Mouse (Mus musculus): ENCODE measurements around the gene Lypd5. TPM values are rescaled to one million over a fixed set of nuclear protein-coding genes. Genes with fewer than 3 reads are reported as not detected.
A peak's percentile ranks its signal among the peaks of the same experiment; 100 is the strongest.

Gene Lypd5
- total and polyA plus RNA-seq, 3 experiments: not detected

DNA sequence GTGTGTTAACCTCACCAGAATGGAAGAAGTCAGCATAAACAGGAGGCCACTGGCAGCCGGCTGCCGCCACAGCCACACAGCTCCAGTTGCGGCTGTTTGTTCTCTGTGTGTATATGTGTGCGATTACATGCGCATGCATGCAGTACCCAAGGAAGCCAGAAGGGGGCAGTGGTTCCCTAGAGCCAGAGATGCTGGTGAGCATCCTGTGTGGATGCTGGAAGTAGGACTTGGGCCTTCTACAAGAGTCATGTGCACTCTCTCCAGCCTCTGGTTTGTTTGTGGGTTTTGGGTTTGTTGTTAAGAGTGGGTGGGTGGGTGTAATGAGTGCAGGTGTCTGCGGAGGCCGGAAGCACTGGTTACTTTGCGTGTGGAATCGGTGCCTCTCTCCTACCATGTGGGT, 53.9 kb downstream of the Lypd5 start:
- H3K4me2 ChIP-seq (ENCODE audit: insufficient read depth, low read depth, poor library complexity, severe bottlenecking): no peak overlapping the region
- in situ Hi-C loops (cut with MboI; ENCODE audit: low pct_ligation_motif_present, low pct_unique_long_range_greater_than_20kb, low sequenced_read_pairs) (loop anchor here (5.0 kb wide), 1 partner anchor 36 kb away; no protein-coding TSS in a partner anchor), dilution Hi-C loops (cut with MboI; ENCODE audit: extremely low pct_ligation_motif_present, extremely low pct_unique_long_range_greater_than_20kb, low sequenced_read_pairs) (no loop called here)
- H3K9me3 ChIP-seq (replicated peaks; ENCODE audit: low read length): peaks cover 6% of the 10 kb centered on the region
- H3K79me2 ChIP-seq (replicated peaks; ENCODE audit: control insufficient read depth, extremely low read depth, insufficient read depth, poor library complexity, severe bottlenecking): 0 out of 2 replicates have a peak, but pooled peaks cover 5% of the 10 kb centered on the region
- H3K4me1 ChIP-seq (ENCODE audit: control insufficient read depth in 1 of 2, insufficient read depth in 2 of 2): peaks cover 0 to 17% of the 10 kb centered on the region in 2 experiments; a peak in 2 of 4 replicates
- DNase-seq (ENCODE audit: extremely low read depth): no peak
- H3K27me3 ChIP-seq (replicated peaks): no peaks in the 10 kb centered on the region
- TF ChIP-seq CTCF (conservative IDR thresholded peaks at IDR 0.05 in 1 of 2, IDR thresholded peaks at IDR 0.05 in 1 of 2; ENCODE audit: low read depth in 2 of 2, low read length in 2 of 2) (peak; percentile 9 to 40; a peak in 2 of 4 replicates), TBP (conservative IDR thresholded peaks at IDR 0.05; ENCODE audit: low read depth, low read length) (no peak), ZMIZ1 (IDR thresholded peaks at IDR 0.05; ENCODE audit: low read depth, low read length) (no peak)
- H3K36me3 ChIP-seq (replicated peaks in 1 of 2; ENCODE audit: control insufficient read depth in 1 of 2, insufficient read depth in 1 of 2, low read length in 1 of 2): peaks cover 31 to 69% of the 10 kb centered on the region in 2 experiments
- H3K27ac ChIP-seq (ENCODE audit: insufficient read depth, low read depth): no peak overlapping the region
- no peak overlapping the region for H3K4me3 ChIP-seq (replicated peaks in 1 of 3; ENCODE audit: low read depth in 2 of 3, low read length in 2 of 3, poor library complexity in 1 of 3)
- H3K9ac ChIP-seq (ENCODE audit: insufficient read depth, low read depth): no peak overlapping the region

Other genes starting within 250 kb of the Lypd5 start
Only the 20 nearest of the 22 such genes appear.
- gene Zfp112, start 236.9 kb upstream of the Lypd5 start, total RNA-seq (2012; rRNA removed): 0.29 and 0.42 TPM in 2 replicates
- 0.46 and 0.55 TPM in 2 replicates for gene Zfp112, start 236.9 kb upstream of the Lypd5 start, total RNA-seq (2014; rRNA removed)
- 0.40 and 0.53 TPM in 2 replicates for gene Zfp112, start 236.9 kb upstream of the Lypd5 start, polyA plus RNA-seq (2012; ENCODE audit: insufficient read length, low read depth)
- gene Zfp235, start 215.0 kb upstream of the Lypd5 start, total RNA-seq (2012; rRNA removed): 6.7 and 7.3 TPM in 2 replicates
- gene Zfp235, start 215.0 kb upstream of the Lypd5 start, total RNA-seq (2014; rRNA removed): 5.6 and 5.9 TPM in 2 replicates
- 2.8 and 3.4 TPM in 2 replicates for gene Zfp235, start 215.0 kb upstream of the Lypd5 start, polyA plus RNA-seq (2012; ENCODE audit: insufficient read length, low read depth)
- not detected in 2 replicates for gene Zfp114, start 174.1 kb upstream of the Lypd5 start, total RNA-seq (2012; rRNA removed)
- gene Zfp114, start 174.1 kb upstream of the Lypd5 start, total RNA-seq (2014; rRNA removed): not detected in 2 replicates
- gene Zfp114, start 174.1 kb upstream of the Lypd5 start, polyA plus RNA-seq (2012; ENCODE audit: insufficient read length, low read depth): not detected in 2 replicates
- not detected in 2 replicates for gene Zfp111, start 137.8 kb upstream of the Lypd5 start, total RNA-seq (2012; rRNA removed)
- not detected in 2 replicates for gene Zfp111, start 137.8 kb upstream of the Lypd5 start, total RNA-seq (2014; rRNA removed)
- not detected in 2 replicates for gene Zfp111, start 137.8 kb upstream of the Lypd5 start, polyA plus RNA-seq (2012; ENCODE audit: insufficient read length, low read depth)
- gene Zfp109, start 111.6 kb upstream of the Lypd5 start, total RNA-seq (2012; rRNA removed): not detected in 2 replicates
- gene Zfp109, start 111.6 kb upstream of the Lypd5 start, total RNA-seq (2014; rRNA removed): not detected in 2 replicates
- not detected in 2 replicates for gene Zfp109, start 111.6 kb upstream of the Lypd5 start, polyA plus RNA-seq (2012; ENCODE audit: insufficient read length, low read depth)
- not detected in 2 replicates for gene Zfp108, start 94.4 kb upstream of the Lypd5 start, total RNA-seq (2012; rRNA removed)
- gene Zfp108, start 94.4 kb upstream of the Lypd5 start, total RNA-seq (2014; rRNA removed): not detected in 2 replicates
- not detected in 2 replicates for gene Zfp108, start 94.4 kb upstream of the Lypd5 start, polyA plus RNA-seq (2012; ENCODE audit: insufficient read length, low read depth)
- gene Zfp93, start 78.8 kb upstream of the Lypd5 start, total RNA-seq (2012; rRNA removed): 0.17 and 0.21 TPM in 2 replicates
- gene Zfp93, start 78.8 kb upstream of the Lypd5 start, total RNA-seq (2014; rRNA removed): 0.28 and 0.30 TPM in 2 replicates
- gene Zfp93, start 78.8 kb upstream of the Lypd5 start, polyA plus RNA-seq (2012; ENCODE audit: insufficient read length, low read depth): 0.11 and 0.15 TPM in 2 replicates
- 1.4 and 3.3 TPM in 2 replicates for gene Zfp61, start 48.0 kb upstream of the Lypd5 start, total RNA-seq (2012; rRNA removed)
- 3.2 and 3.8 TPM in 2 replicates for gene Zfp61, start 48.0 kb upstream of the Lypd5 start, total RNA-seq (2014; rRNA removed)
- 2.0 and 2.3 TPM in 2 replicates for gene Zfp61, start 48.0 kb upstream of the Lypd5 start, polyA plus RNA-seq (2012; ENCODE audit: insufficient read length, low read depth)
- 6.0 and 6.7 TPM in 2 replicates for gene Zfp94, start 32.5 kb upstream of the Lypd5 start, total RNA-seq (2012; rRNA removed)
- 4.5 and 5.8 TPM in 2 replicates for gene Zfp94, start 32.5 kb upstream of the Lypd5 start, total RNA-seq (2014; rRNA removed)
- 3.3 and 4.7 TPM in 2 replicates for gene Zfp94, start 32.5 kb upstream of the Lypd5 start, polyA plus RNA-seq (2012; ENCODE audit: insufficient read length, low read depth)
- gene Tescl, start 15.3 kb upstream of the Lypd5 start, total RNA-seq (2012; rRNA removed): not detected in 2 replicates
- gene Tescl, start 15.3 kb upstream of the Lypd5 start, total RNA-seq (2014; rRNA removed): not detected in 2 replicates
- gene Tescl, start 15.3 kb upstream of the Lypd5 start, polyA plus RNA-seq (2012; ENCODE audit: insufficient read length, low read depth): not detected in 2 replicates
- gene Kcnn4, start 21.1 kb downstream of the Lypd5 start, total RNA-seq (2012; rRNA removed): 7.6 and 10.5 TPM in 2 replicates
- gene Kcnn4, start 21.1 kb downstream of the Lypd5 start, total RNA-seq (2014; rRNA removed): 12.9 and 14.3 TPM in 2 replicates
- 8.2 and 10.6 TPM in 2 replicates for gene Kcnn4, start 21.1 kb downstream of the Lypd5 start, polyA plus RNA-seq (2012; ENCODE audit: insufficient read length, low read depth)
- 19.1 and 20.5 TPM in 2 replicates for gene Smg9, start 50.4 kb downstream of the Lypd5 start, total RNA-seq (2012; rRNA removed)
- gene Smg9, start 50.4 kb downstream of the Lypd5 start, total RNA-seq (2014; rRNA removed): 16.9 and 19.9 TPM in 2 replicates
- 24.6 and 26.8 TPM in 2 replicates for gene Smg9, start 50.4 kb downstream of the Lypd5 start, polyA plus RNA-seq (2012; ENCODE audit: insufficient read length, low read depth)
- not detected in 2 replicates for gene Irgc1, start 103.1 kb downstream of the Lypd5 start, total RNA-seq (2012; rRNA removed)
- not detected in 2 replicates for gene Irgc1, start 103.1 kb downstream of the Lypd5 start, total RNA-seq (2014; rRNA removed)
- not detected in 2 replicates for gene Irgc1, start 103.1 kb downstream of the Lypd5 start, polyA plus RNA-seq (2012; ENCODE audit: insufficient read length, low read depth)
- 0.13 and 0.29 TPM in 2 replicates for gene Plaur, start 113.3 kb downstream of the Lypd5 start, total RNA-seq (2012; rRNA removed)
- gene Plaur, start 113.3 kb downstream of the Lypd5 start, total RNA-seq (2014; rRNA removed): 0.69 and 0.72 TPM in 2 replicates
- 0.26 and 0.57 TPM in 2 replicates for gene Plaur, start 113.3 kb downstream of the Lypd5 start, polyA plus RNA-seq (2012; ENCODE audit: insufficient read length, low read depth)
- gene Cadm4, start 132.8 kb downstream of the Lypd5 start, total RNA-seq (2012; rRNA removed): 0.38 and 0.59 TPM in 2 replicates
- gene Cadm4, start 132.8 kb downstream of the Lypd5 start, total RNA-seq (2014; rRNA removed): 0.16 and 0.34 TPM in 2 replicates
- 0.36 and 0.56 TPM in 2 replicates for gene Cadm4, start 132.8 kb downstream of the Lypd5 start, polyA plus RNA-seq (2012; ENCODE audit: insufficient read length, low read depth)
- gene Zfp428, start 157.8 kb downstream of the Lypd5 start, total RNA-seq (2012; rRNA removed): 11.1 and 14.1 TPM in 2 replicates
- 16.0 and 20.4 TPM in 2 replicates for gene Zfp428, start 157.8 kb downstream of the Lypd5 start, total RNA-seq (2014; rRNA removed)
- gene Zfp428, start 157.8 kb downstream of the Lypd5 start, polyA plus RNA-seq (2012; ENCODE audit: insufficient read length, low read depth): 14.3 and 15.1 TPM in 2 replicates
- 0.08 and 0.17 TPM in 2 replicates for gene AC161166.1, start 163.3 kb downstream of the Lypd5 start, total RNA-seq (2012; rRNA removed)
- not detected in 2 replicates for gene AC161166.1, start 163.3 kb downstream of the Lypd5 start, total RNA-seq (2014; rRNA removed)
- 0.26 TPM in 1 of 2 replicates, not detected in the other for gene AC161166.1, start 163.3 kb downstream of the Lypd5 start, polyA plus RNA-seq (2012; ENCODE audit: insufficient read length, low read depth)
- gene Irgq, start 181.5 kb downstream of the Lypd5 start, total RNA-seq (2012; rRNA removed): 8.7 and 10.1 TPM in 2 replicates
- gene Irgq, start 181.5 kb downstream of the Lypd5 start, total RNA-seq (2014; rRNA removed): 4.6 and 5.1 TPM in 2 replicates
- 8.6 and 9.9 TPM in 2 replicates for gene Irgq, start 181.5 kb downstream of the Lypd5 start, polyA plus RNA-seq (2012; ENCODE audit: insufficient read length, low read depth)
- gene Pinlyp, start 196.9 kb downstream of the Lypd5 start, total RNA-seq (2012; rRNA removed): 6.1 and 6.4 TPM in 2 replicates
- 11.9 and 17.3 TPM in 2 replicates for gene Pinlyp, start 196.9 kb downstream of the Lypd5 start, total RNA-seq (2014; rRNA removed)
- 6.6 and 7.4 TPM in 2 replicates for gene Pinlyp, start 196.9 kb downstream of the Lypd5 start, polyA plus RNA-seq (2012; ENCODE audit: insufficient read length, low read depth)
- gene Xrcc1, start 197.1 kb downstream of the Lypd5 start, total RNA-seq (2012; rRNA removed): 128 and 136 TPM in 2 replicates
- 81.7 and 86.3 TPM in 2 replicates for gene Xrcc1, start 197.1 kb downstream of the Lypd5 start, total RNA-seq (2014; rRNA removed)
- 148 and 162 TPM in 2 replicates for gene Xrcc1, start 197.1 kb downstream of the Lypd5 start, polyA plus RNA-seq (2012; ENCODE audit: insufficient read length, low read depth)